In the genomic region with DNA sequence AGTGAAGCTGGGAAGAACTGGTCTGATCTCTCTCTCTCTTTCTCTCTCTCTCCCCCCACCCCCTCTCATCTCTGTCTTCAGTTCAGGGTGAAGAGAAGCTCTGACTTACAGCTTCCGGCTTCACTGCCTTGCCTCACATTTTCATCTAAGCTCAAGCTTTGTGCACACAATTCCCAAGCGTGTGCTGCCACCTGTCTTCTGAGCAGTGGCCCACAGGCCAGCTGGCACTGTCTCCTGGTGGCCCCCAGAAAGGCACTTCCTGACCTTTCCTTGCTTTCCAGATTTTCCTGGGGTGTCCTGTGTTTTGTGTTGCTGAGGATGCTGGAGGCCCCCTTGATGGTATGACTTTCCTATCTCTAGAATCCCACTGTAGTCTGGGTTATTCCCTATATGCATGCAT, we compare ENCODE assay signal across 21 mouse cellular contexts. TPM values are rescaled to one million over a fixed set of nuclear protein-coding genes. Genes with fewer than 3 reads are reported as not detected.
DNase-seq lines count a peak whose midpoint lies in the region; TF ChIP-seq lines count a peak whose summit lies in the region.
"Had no signal": no experiment of that assay in that cellular context is flagged by ENCODE, and none has a peak within 500 bp of the region (broad histone marks: within the 10 kb centered on the region; RNA-seq: fewer than 3 reads in every experiment).

No protein-coding gene starts in this region.

- dilution Hi-C loops in CH12.LX (cut with MboI; ENCODE audit: extremely low pct_ligation_motif_present, extremely low pct_unique_long_range_greater_than_20kb, low sequenced_read_pairs), result no loop called here

- H3K27me3 ChIP-seq in cerebellum, adult 2 months (ENCODE audit: control insufficient read depth, insufficient read depth, low read length), result no peaks in the 10 kb centered on the region
- peaks cover 90% of the 10 kb centered on the region for H3K27me3 ChIP-seq in CH12.LX (replicated peaks)
- H3K27me3 ChIP-seq: midbrain, embryonic 13.5 days had no signal

- TF ChIP-seq POLR2A in cerebellum, adult 2 months (IDR thresholded peaks at IDR 0.05; ENCODE audit: borderline replicate concordance, insufficient read depth, low read length), result no peak
- TF ChIP-seq POLR2A in CH12.LX (IDR thresholded peaks at IDR 0.05; ENCODE audit: low read depth, low read length), result no peak

- no peaks in the 10 kb centered on the region for H3K9me3 ChIP-seq in CH12.LX (replicated peaks; ENCODE audit: low read length)
- H3K9me3 ChIP-seq: forebrain, embryonic 10.5 days; limb, embryonic 10.5 days; midbrain, embryonic 13.5 days had no signal

- DNase-seq in cerebellum, adult 2 months, result peak in 1 of 2 experiments; percentile 55
- DNase-seq in cerebellum, postnatal 4 days (ENCODE audit: low spot score in 2 of 2), result no peak
- no peak for DNase-seq in left cerebral cortex, adult 2 months (ENCODE audit: extremely low spot score in 1 of 2, low spot score in 2 of 2)
- DNase-seq in left cerebral cortex, adult 8-10 months (ENCODE audit: low spot score in 2 of 2), result no peak
- DNase-seq in CH12.LX (ENCODE audit: extremely low read depth), result no peak
- peak; percentile 59 to 68 for DNase-seq in cerebellum, postnatal 25 days
- DNase-seq in urinary bladder, postnatal 25 days (ENCODE audit: low spot score), result no peak
- DNase-seq in thymus, postnatal 25 days, result no peak
- DNase-seq: adrenal gland, postnatal 25 days; forebrain, postnatal 0 days; heart, postnatal 36 days; kidney, adult 18-20 months; kidney, postnatal 14 days; thymus, postnatal 4 days had no signal

- H3K9ac ChIP-seq in CH12.LX (ENCODE audit: insufficient read depth, low read depth), result no peak overlapping the region
- H3K9ac ChIP-seq: forebrain, postnatal 0 days; midbrain, embryonic 13.5 days had no signal

- H3K36me3 ChIP-seq in CH12.LX (replicated peaks in 1 of 2; ENCODE audit: control insufficient read depth in 1 of 2, insufficient read depth in 1 of 2, low read length in 1 of 2), result no peaks in the 10 kb centered on the region
- H3K36me3 ChIP-seq: forebrain, embryonic 10.5 days; limb, embryonic 10.5 days had no signal

- no peak for TF ChIP-seq EP300 in CH12.LX (IDR thresholded peaks at IDR 0.05; ENCODE audit: low read length)

- H3K4me1 ChIP-seq in cerebellum, adult 2 months (ENCODE audit: control insufficient read depth, insufficient read depth, low read length), result peaks cover 25% of the 10 kb centered on the region
- no peaks in the 10 kb centered on the region for H3K4me1 ChIP-seq in CH12.LX (ENCODE audit: control insufficient read depth in 1 of 2, insufficient read depth in 2 of 2)

- no peak overlapping the region for H3K27ac ChIP-seq in cerebellum, adult 2 months (ENCODE audit: insufficient read depth, low read length)
- H3K27ac ChIP-seq in left cerebral cortex, adult 2 months, result no peak overlapping the region
- H3K27ac ChIP-seq in CH12.LX (ENCODE audit: insufficient read depth, low read depth), result no peak overlapping the region
- H3K27ac ChIP-seq: forebrain, embryonic 10.5 days; limb, embryonic 10.5 days; midbrain, embryonic 13.5 days had no signal

- WGBS in cerebellum, adult 2 months, result 9% methylated on average over 2 of the region's 2 CpGs

- peak; percentile 72; the same call in 1 of the 2 replicates for TF ChIP-seq CTCF in cerebellum, adult 2 months (IDR thresholded peaks at IDR 0.05; ENCODE audit: borderline replicate concordance, insufficient read depth, low read depth, low read length)
- TF ChIP-seq CTCF in left cerebral cortex, adult 2 months (IDR thresholded peaks at IDR 0.05), result peak; percentile 41
- peak in 1 of 2 experiments; percentile 67; a peak in 2 of 4 replicates for TF ChIP-seq CTCF in CH12.LX (conservative IDR thresholded peaks at IDR 0.05 in 1 of 2, IDR thresholded peaks at IDR 0.05 in 1 of 2; ENCODE audit: low read depth in 2 of 2, low read length in 2 of 2)

- no peak overlapping the region for H3K4me2 ChIP-seq in CH12.LX (ENCODE audit: insufficient read depth, low read depth, poor library complexity, severe bottlenecking)
- H3K4me2 ChIP-seq: liver, embryonic 11.5 days; midbrain, embryonic 13.5 days had no signal

- no peaks in the 10 kb centered on the region for H3K79me2 ChIP-seq in CH12.LX (replicated peaks; ENCODE audit: control insufficient read depth, extremely low read depth, insufficient read depth, poor library complexity, severe bottlenecking)

- in situ Hi-C loops in CH12.LX (cut with MboI; ENCODE audit: low pct_ligation_motif_present, low pct_unique_long_range_greater_than_20kb, low sequenced_read_pairs), result no loop called here

- H3K4me3 ChIP-seq in cerebellum, adult 2 months (replicated peaks; ENCODE audit: insufficient read depth, low read depth, low read length), result no peak overlapping the region
- H3K4me3 ChIP-seq in left cerebral cortex, adult 2 months, result no peak overlapping the region
- H3K4me3 ChIP-seq in CH12.LX (replicated peaks in 1 of 3; ENCODE audit: low read depth in 2 of 3, low read length in 2 of 3, poor library complexity in 1 of 3), result no peak overlapping the region
- H3K4me3 ChIP-seq: forebrain, embryonic 10.5 days; limb, embryonic 10.5 days; midbrain, embryonic 13.5 days; myocyte had no signal

- peak; percentile 63 for TF ChIP-seq RAD21 in CH12.LX (IDR thresholded peaks at IDR 0.05; ENCODE audit: low read depth, low read length)

- intact Hi-C loops in left cerebral cortex, adult 2 months (cut with DNase I), result no loop called here

TF ChIP-seq in CH12.LX, 34 proteins besides CTCF, POLR2A, EP300 and RAD21:
- peak; percentile 45 for TF ChIP-seq SMC3 (IDR thresholded peaks at IDR 0.05; ENCODE audit: low read depth, low read length)
- no peak for TF ChIP-seq RCOR1 (conservative IDR thresholded peaks at IDR 0.05; ENCODE audit: low read depth, low read length)
- TF ChIP-seq TBP (conservative IDR thresholded peaks at IDR 0.05; ENCODE audit: low read depth, low read length), result no peak
- no peak for TF ChIP-seq ETS1 (conservative IDR thresholded peaks at IDR 0.05; ENCODE audit: low read depth, low read length)

RNA-seq across cellular contexts. Expression of gene Kcnq2, which starts 31.0 kb away (rescaled TPM):
- 115 and 125 TPM in 2 replicates for polyA plus RNA-seq in cerebellum, adult 2 months (2012; rRNA removed)
- 100 to 1,000 TPM; 275 to 280 TPM for total RNA-seq in left cerebral cortex, adult 2 months (2021)
- total RNA-seq in left cerebral cortex, adult 8-10 months (2022), result 100 to 1,000 TPM; 231 to 254 (median 236) TPM
- total RNA-seq in CH12.LX (2012; rRNA removed), result 0.04 TPM in 2 replicates
- total RNA-seq in CH12.LX (2014; rRNA removed), result not detected in 2 replicates
- not detected in 2 replicates for polyA plus RNA-seq in CH12.LX (2012; ENCODE audit: insufficient read length, low read depth)
- total RNA-seq: granulocyte monocyte progenitor cell, adult 5-6 weeks; heart, postnatal 36 days had no signal
- polyA plus RNA-seq: lung, postnatal 0 days; myocyte had no signal

RNA-seq across cellular contexts. Expression of gene Eef1a2, which starts 52.7 kb away (rescaled TPM):
- polyA plus RNA-seq in cerebellum, adult 2 months (2012; rRNA removed), result 1,226 and 1,413 TPM in 2 replicates
- total RNA-seq in left cerebral cortex, adult 2 months (2021), result 1,000 to 10,000 TPM; 1,380 to 1,388 TPM
- 1,000 to 10,000 TPM; 1,221 to 1,269 (median 1,259) TPM for total RNA-seq in left cerebral cortex, adult 8-10 months (2022)
- not detected in 2 replicates for total RNA-seq in CH12.LX (2012; rRNA removed)
- total RNA-seq in CH12.LX (2014; rRNA removed), result not detected in 2 replicates
- not detected in 2 replicates for polyA plus RNA-seq in CH12.LX (2012; ENCODE audit: insufficient read length, low read depth)
- total RNA-seq: granulocyte monocyte progenitor cell, adult 5-6 weeks had no signal
- polyA plus RNA-seq: limb, embryonic 10.5 days; liver, embryonic 11.5 days had no signal

Comparison
In these comparisons a context has a peak if more than half of its experiments do, and no peak if none do; other contexts are left out.
1. DNase-seq: peak in cerebellum, postnatal 25 days (2 of 2); none in cerebellum, postnatal 4 days (0 of 2), left cerebral cortex, adult 2 months (0 of 2), left cerebral cortex, adult 8-10 months (0 of 2), CH12.LX (single experiment), urinary bladder, postnatal 25 days (single experiment) and thymus, postnatal 25 days (single experiment).
2. RNA of gene Kcnq2, which starts 31.0 kb away (total RNA-seq): 275 to 280 TPM in left cerebral cortex, adult 2 months and 231 to 254 TPM in left cerebral cortex, adult 8-10 months; 0.04 TPM in CH12.LX; every median in the first group is over 100 times any median in the second.
3. RNA of gene Eef1a2, which starts 52.7 kb away (total RNA-seq): 1,380 to 1,388 TPM in left cerebral cortex, adult 2 months and 1,221 to 1,269 TPM in left cerebral cortex, adult 8-10 months; not detected in CH12.LX; every median in the first group is over 1,000 times any median in the second.